Mouse (Mus musculus): ENCODE measurements around the gene Myoz2. TPM values are rescaled to one million over a fixed set of nuclear protein-coding genes. Genes with fewer than 3 reads are reported as not detected.

Gene Myoz2
- polyA plus RNA-seq, 1 experiment from 2014 or later = 252 TPM

DNA sequence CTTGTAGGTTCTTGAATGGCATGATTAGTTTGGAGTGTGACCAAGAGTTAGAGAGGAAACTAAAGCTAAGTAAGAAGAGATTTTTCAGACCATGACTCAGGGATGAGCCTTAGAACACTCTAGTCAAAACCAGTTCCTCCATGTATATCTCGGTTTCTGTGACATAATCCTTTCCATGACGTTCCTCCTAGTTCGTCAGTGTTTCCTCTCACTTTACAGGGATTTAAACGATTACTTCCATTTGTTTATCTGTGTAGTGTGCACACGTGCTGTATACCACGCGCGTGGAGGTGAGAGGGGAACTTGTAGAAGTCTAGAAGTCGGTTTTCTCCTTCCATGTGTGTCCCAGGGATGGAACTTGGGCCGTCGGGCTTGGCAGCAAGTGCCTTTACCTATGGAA lies 47.9 kb downstream of the Myoz2 start:
- no peak overlapping the region for H3K4me3 ChIP-seq (ENCODE audit: low read length)
- no peaks in the 10 kb centered on the region for H3K36me3 ChIP-seq (ENCODE audit: control insufficient read depth, insufficient read depth)
- H3K4me1 ChIP-seq (ENCODE audit: control insufficient read depth, insufficient read depth, low read length) = peaks cover 19% of the 10 kb centered on the region
- WGBS = 67% methylated on average over 11 of the region's 11 CpGs
- no peak for ATAC-seq (replicated peaks; ENCODE audit: extremely low read depth, insufficient read depth, low FRiP score)
- H3K9ac ChIP-seq (ENCODE audit: low read length) = no peak overlapping the region
- H3K27ac ChIP-seq (ENCODE audit: low read length) = no peak overlapping the region; the same call in 1 of the 2 replicates
- no peak overlapping the region for H3K4me2 ChIP-seq (ENCODE audit: low read depth, low read length)
- no peaks in the 10 kb centered on the region for H3K27me3 ChIP-seq (ENCODE audit: control insufficient read depth, insufficient read depth, low read length)
- no peaks in the 10 kb centered on the region for H3K9me3 ChIP-seq (replicated peaks; ENCODE audit: control insufficient read depth, low read length)

- no peak overlapping the region for H3K4me2 ChIP-seq (ENCODE audit: low read depth, low read length)
- H3K36me3 ChIP-seq (ENCODE audit: control insufficient read depth, insufficient read depth) = no peaks in the 10 kb centered on the region
- 0 out of 2 replicates have a peak overlapping the region, but pooled peaks have one; percentile 25 for H3K9ac ChIP-seq (ENCODE audit: low read length)
- no peaks in the 10 kb centered on the region for H3K27me3 ChIP-seq (ENCODE audit: control insufficient read depth, insufficient read depth, low read length)
- no peak for ATAC-seq (replicated peaks; ENCODE audit: extremely low read depth, insufficient read depth, low FRiP score)
- no peak overlapping the region for H3K4me3 ChIP-seq (ENCODE audit: low read length)
- H3K4me1 ChIP-seq (ENCODE audit: control insufficient read depth, insufficient read depth, low read length) = peaks cover 19% of the 10 kb centered on the region
- WGBS = 7% methylated on average over 1 of the region's 1 CpGs
- peak overlapping the region; percentile 25; the same call in 1 of the 2 replicates for H3K27ac ChIP-seq (ENCODE audit: low read length)
- H3K9me3 ChIP-seq (replicated peaks; ENCODE audit: control insufficient read depth, low read length) = no peaks in the 10 kb centered on the region
Measured at GRCm38 (mm10) chr3:122986386-122986785, 48.4 kb downstream of the Myoz2 start.

DNA sequence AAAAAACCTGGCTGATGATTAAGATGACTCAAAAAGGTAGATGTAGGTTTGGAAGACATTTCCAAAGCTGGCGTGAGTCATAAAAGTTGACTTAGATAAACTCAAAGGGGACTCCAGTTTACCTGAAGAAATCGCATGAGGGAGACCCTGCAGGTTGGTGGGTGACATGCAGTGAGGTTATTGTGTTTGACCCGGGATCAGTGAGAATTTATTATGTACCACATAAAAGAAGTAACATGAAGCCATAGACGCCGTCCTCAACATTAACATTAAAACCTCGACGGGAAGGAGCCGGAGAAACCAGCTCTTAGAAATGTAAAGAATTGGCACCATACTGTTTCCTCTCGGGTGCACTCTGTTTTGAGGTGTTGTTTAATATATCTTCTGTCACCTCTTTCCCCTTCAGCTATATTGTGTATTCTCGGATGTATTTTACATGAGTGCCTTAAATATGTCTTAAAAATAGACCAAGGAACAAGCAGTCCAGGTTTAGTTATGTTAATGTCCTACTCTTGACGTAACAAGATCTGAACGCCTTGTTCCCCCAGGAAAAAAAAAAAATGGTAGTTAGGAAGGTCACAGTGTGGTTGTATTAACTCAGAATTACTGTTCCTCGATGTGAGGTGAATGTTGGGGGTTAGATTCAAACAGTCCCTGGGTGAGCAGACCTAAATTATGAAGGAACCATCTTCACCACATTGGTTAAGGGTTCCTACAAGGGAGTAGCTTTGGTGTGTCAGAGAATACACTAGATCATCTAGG lies 49.5 kb downstream of the Myoz2 start:
- H3K9me3 ChIP-seq (replicated peaks; ENCODE audit: control insufficient read depth, low read length) = no peaks in the 10 kb centered on the region
- ATAC-seq (replicated peaks; ENCODE audit: extremely low read depth, insufficient read depth, low FRiP score) = no peak
- H3K4me2 ChIP-seq (ENCODE audit: low read depth, low read length) = peak overlapping the region; percentile 78
- no peaks in the 10 kb centered on the region for H3K27me3 ChIP-seq (ENCODE audit: control insufficient read depth, insufficient read depth, low read length)
- peak overlapping the region; percentile 96 for H3K27ac ChIP-seq (ENCODE audit: low read length)
- H3K9ac ChIP-seq (ENCODE audit: low read length) = peak overlapping the region; percentile 97
- WGBS = 20% methylated on average over 13 of the region's 13 CpGs
- H3K4me1 ChIP-seq (ENCODE audit: control insufficient read depth, insufficient read depth, low read length) = peaks cover 19% of the 10 kb centered on the region
- H3K4me3 ChIP-seq (ENCODE audit: low read length) = peak overlapping the region; percentile 79
- H3K36me3 ChIP-seq (ENCODE audit: control insufficient read depth, insufficient read depth) = no peaks in the 10 kb centered on the region

- peaks cover 17% of the 10 kb centered on the region for H3K4me1 ChIP-seq (ENCODE audit: control insufficient read depth, insufficient read depth, low read length)
- peak; percentile 96 for ATAC-seq (replicated peaks; ENCODE audit: extremely low read depth, insufficient read depth, low FRiP score)
- H3K27ac ChIP-seq (ENCODE audit: low read length) = peak within 1 kb of the TSS; percentile 97
- peak within 1 kb of the TSS; percentile 97 for H3K9ac ChIP-seq (ENCODE audit: low read length)
- WGBS = under 1% methylated on average over 82 of the region's 94 CpGs
- H3K9me3 ChIP-seq (replicated peaks; ENCODE audit: control insufficient read depth, low read length) = no peaks in the 10 kb centered on the region
- peak within 1 kb of the TSS; percentile 79 for H3K4me3 ChIP-seq (ENCODE audit: low read length)
- H3K4me2 ChIP-seq (ENCODE audit: low read depth, low read length) = peak within 1 kb of the TSS; percentile 78
- H3K36me3 ChIP-seq (ENCODE audit: control insufficient read depth, insufficient read depth) = no peaks in the 10 kb centered on the region
- no peaks in the 10 kb centered on the region for H3K27me3 ChIP-seq (ENCODE audit: control insufficient read depth, insufficient read depth, low read length)
Measured at GRCm38 (mm10) chr3:122984249-122985182, 50.3 kb downstream of the Myoz2 start, which contains the start of gene Usp53. Gene Usp53, minus strand, starts transcription at chr3:122984510.

DNA sequence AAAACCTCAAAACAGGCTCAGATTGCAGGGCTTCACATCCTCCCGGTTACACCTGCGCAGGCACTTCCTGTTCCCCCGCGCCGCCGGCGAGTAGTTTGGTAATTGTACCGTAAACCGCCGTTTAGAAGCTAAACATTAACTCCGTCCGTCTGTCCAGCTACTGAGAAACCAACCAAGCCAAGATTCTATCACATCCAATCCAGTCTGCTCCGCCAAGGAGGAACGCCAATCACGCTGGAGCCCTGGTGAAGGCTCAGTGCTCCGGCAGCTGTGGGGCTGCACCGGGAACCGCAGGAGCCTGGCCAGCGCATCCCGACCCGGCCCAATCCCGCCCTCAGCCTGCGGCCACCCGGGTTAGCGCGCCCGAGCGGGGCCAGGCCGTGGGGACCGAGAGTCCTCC lies 51.0 kb downstream of the Myoz2 start:
- no peaks in the 10 kb centered on the region for H3K36me3 ChIP-seq (ENCODE audit: control insufficient read depth, insufficient read depth)
- H3K27me3 ChIP-seq (ENCODE audit: control insufficient read depth, insufficient read depth, low read length) = no peaks in the 10 kb centered on the region
- peak overlapping the region; percentile 97 for H3K27ac ChIP-seq (ENCODE audit: low read length)
- peak overlapping the region; percentile 85 for H3K9ac ChIP-seq (ENCODE audit: low read length)
- peak overlapping the region; percentile 79 for H3K4me3 ChIP-seq (ENCODE audit: low read length)
- H3K4me1 ChIP-seq (ENCODE audit: control insufficient read depth, insufficient read depth, low read length) = peaks cover 17% of the 10 kb centered on the region
- H3K9me3 ChIP-seq (replicated peaks; ENCODE audit: control insufficient read depth, low read length) = no peaks in the 10 kb centered on the region
- peak overlapping the region; percentile 78 for H3K4me2 ChIP-seq (ENCODE audit: low read depth, low read length)
- under 1% methylated on average over 30 of the region's 30 CpGs for WGBS
- peak; percentile 78; the same call in 1 of the 2 replicates for ATAC-seq (replicated peaks; ENCODE audit: extremely low read depth, insufficient read depth, low FRiP score)

DNA sequence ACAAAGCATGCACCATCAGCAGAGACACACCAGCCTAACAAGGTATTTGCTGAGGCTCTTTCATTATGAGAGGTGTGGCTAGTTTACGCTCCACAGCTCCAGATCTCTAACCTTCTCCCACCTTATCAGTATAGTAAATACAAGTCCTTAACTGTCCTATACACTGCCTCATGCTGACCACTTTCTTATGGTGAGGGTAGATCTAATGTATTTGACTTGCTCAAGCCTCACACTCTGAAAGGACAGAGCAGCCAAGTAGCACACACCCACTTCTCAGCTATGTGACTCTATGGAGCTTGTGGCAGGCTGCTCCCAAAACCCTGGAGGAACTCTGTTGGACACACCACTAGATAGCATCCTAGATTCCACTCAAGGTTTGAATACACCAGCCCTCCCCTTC lies 58.9 kb downstream of the Myoz2 start:
- no peak overlapping the region for H3K27ac ChIP-seq (ENCODE audit: low read length)
- WGBS = 87% methylated on average over 1 of the region's 1 CpGs
- H3K4me3 ChIP-seq (ENCODE audit: low read length) = no peak overlapping the region
- H3K9ac ChIP-seq (ENCODE audit: low read length) = no peak overlapping the region
- H3K36me3 ChIP-seq (ENCODE audit: control insufficient read depth, insufficient read depth) = no peaks in the 10 kb centered on the region
- no peaks in the 10 kb centered on the region for H3K27me3 ChIP-seq (ENCODE audit: control insufficient read depth, insufficient read depth, low read length)
- no peak for ATAC-seq (replicated peaks; ENCODE audit: extremely low read depth, insufficient read depth, low FRiP score)
- no peak overlapping the region for H3K4me2 ChIP-seq (ENCODE audit: low read depth, low read length)
- H3K9me3 ChIP-seq (replicated peaks; ENCODE audit: control insufficient read depth, low read length) = no peaks in the 10 kb centered on the region
- peaks cover 4% of the 10 kb centered on the region for H3K4me1 ChIP-seq (ENCODE audit: control insufficient read depth, insufficient read depth, low read length)

GRCm38 (mm10) chr3:122975363-122975762 lies 59.5 kb downstream of the Myoz2 start:
- peaks cover 4% of the 10 kb centered on the region for H3K4me1 ChIP-seq (ENCODE audit: control insufficient read depth, insufficient read depth, low read length)
- H3K36me3 ChIP-seq (ENCODE audit: control insufficient read depth, insufficient read depth) = no peaks in the 10 kb centered on the region
- no peak overlapping the region for H3K4me2 ChIP-seq (ENCODE audit: low read depth, low read length)
- no peak overlapping the region for H3K4me3 ChIP-seq (ENCODE audit: low read length)
- no peaks in the 10 kb centered on the region for H3K27me3 ChIP-seq (ENCODE audit: control insufficient read depth, insufficient read depth, low read length)
- no peaks in the 10 kb centered on the region for H3K9me3 ChIP-seq (replicated peaks; ENCODE audit: control insufficient read depth, low read length)
- no peak overlapping the region; the same call in 1 of the 2 replicates for H3K27ac ChIP-seq (ENCODE audit: low read length)
- H3K9ac ChIP-seq (ENCODE audit: low read length) = no peak overlapping the region
- ATAC-seq (replicated peaks; ENCODE audit: extremely low read depth, insufficient read depth, low FRiP score) = no peak
- 67% methylated on average over 4 of the region's 4 CpGs for WGBS

GRCm38 (mm10) chr3:122974833-122975232 lies 60.0 kb downstream of the Myoz2 start:
- Histone ChIP-seq H3K4me2 (ENCODE audit: low read depth, low read length) (no peak overlapping the region), H3K4me1 (ENCODE audit: control insufficient read depth, insufficient read depth, low read length) (peaks cover 4% of the 10 kb centered on the region), H3K9ac (ENCODE audit: low read length) (no peak overlapping the region), H3K27ac (ENCODE audit: low read length) (no peak overlapping the region), H3K4me3 (ENCODE audit: low read length) (no peak overlapping the region), H3K27me3 (ENCODE audit: control insufficient read depth, insufficient read depth, low read length) (no peaks in the 10 kb centered on the region), H3K36me3 (ENCODE audit: control insufficient read depth, insufficient read depth) (no peaks in the 10 kb centered on the region), H3K9me3 (replicated peaks; ENCODE audit: control insufficient read depth, low read length) (no peaks in the 10 kb centered on the region)
- no peak for ATAC-seq (replicated peaks; ENCODE audit: extremely low read depth, insufficient read depth, low FRiP score)
- 74% methylated on average over 3 of the region's 3 CpGs for WGBS
